Mouse (Mus musculus) macrophage (primary cell): ENCODE measurements around the gene Nomo1. TPM values are rescaled to one million over a fixed set of nuclear protein-coding genes. Genes with fewer than 3 reads are reported as not detected.

Experiments
- H3K27ac ChIP-seq: fragments of 350-480 bp; formaldehyde crosslinking; 2 replicates; pipeline ENCODE4 v1.9.0; 2021
- H3K36me3 ChIP-seq: fragments of 350-480 bp; formaldehyde crosslinking; 2 replicates; pipeline ENCODE4 v1.9.0; 2021; ENCODE audit errors: inconsistent target
- H3K4me3 ChIP-seq: fragments of 350-480 bp; formaldehyde crosslinking; 2 replicates; pipeline ENCODE4 v1.9.0; 2021; ENCODE audit errors: inconsistent target
- H3K79me2 ChIP-seq: fragments of 350-480 bp; formaldehyde crosslinking; 2 replicates; pipeline ENCODE4 v1.9.0; 2021; ENCODE audit errors: inconsistent target
- WGBS: methylation state at CpG from one replicate; pipeline ENCODE4 v1.1.7; 2026; ENCODE audit warnings: inconsistent platforms; ENCODE audit not compliant: missing documents; 5-methylcytosine and 5-hydroxymethylcytosine counted together
- polyA plus RNA-seq: library from polyadenylated mRNA; stranded (reverse); fragments of 250-400 nt; gene quantifications from 3 replicates; pipeline ENCODE4 v1.2.4, GENCODE M21; 2018; ENCODE audit warnings: inconsistent platforms

The Nomo1 gene
- polyA plus RNA-seq, 1 experiment from 2014 or later, result 19.6 TPM

DNA sequence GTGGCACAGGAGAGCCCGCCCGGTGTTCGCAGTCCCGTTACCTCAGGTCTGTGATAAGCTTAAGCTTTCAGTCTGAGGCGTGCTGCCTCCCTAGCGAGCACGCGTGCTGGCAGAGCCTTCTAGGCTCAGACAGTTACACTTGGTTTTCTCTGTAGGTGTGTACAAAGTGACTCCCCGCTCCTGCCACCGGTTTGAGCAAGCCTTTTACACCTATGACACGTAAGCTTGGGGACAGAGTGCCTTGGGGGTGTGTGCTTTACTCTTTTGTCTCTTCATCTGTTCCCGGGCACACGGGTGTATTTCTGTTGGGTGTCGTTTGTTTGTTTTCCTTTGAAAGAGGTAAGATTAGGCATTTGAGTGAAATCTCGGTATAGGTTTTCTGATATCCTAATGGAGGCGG is 28.1 kb downstream of the Nomo1 start:
- no peak overlapping the region for H3K27ac ChIP-seq
- WGBS, result 93% methylated on average over 16 of the region's 16 CpGs
- H3K4me3 ChIP-seq, result no peak overlapping the region
- H3K79me2 ChIP-seq, result no peaks in the 10 kb centered on the region
- peaks cover 16% of the 10 kb centered on the region; the same call in 1 of the 2 replicates for H3K36me3 ChIP-seq

DNA sequence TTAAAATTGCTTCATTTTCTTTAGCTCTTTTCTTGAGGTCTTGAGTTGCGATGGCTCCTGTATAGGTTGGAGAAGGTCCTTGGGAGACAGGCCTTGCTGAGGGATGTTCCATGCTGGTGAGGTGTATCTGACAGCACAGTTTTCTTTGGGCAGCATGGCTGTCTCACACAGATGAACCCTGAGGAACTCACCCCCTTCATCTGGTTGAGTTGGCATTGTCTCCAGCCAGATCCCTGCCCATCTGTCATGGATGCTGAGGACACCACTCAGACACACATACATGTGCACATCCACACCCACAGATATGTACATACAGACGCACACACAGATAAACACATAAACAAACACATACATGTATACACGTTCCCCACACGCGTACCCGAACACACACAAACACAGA is 29.8 kb downstream of the Nomo1 start:
- Histone ChIP-seq H3K79me2 (no peaks in the 10 kb centered on the region), H3K4me3 (no peak overlapping the region), H3K27ac (no peak overlapping the region), H3K36me3 (peaks cover 22% of the 10 kb centered on the region; the same call in 1 of the 2 replicates)
- WGBS, result 96% methylated on average over 6 of the region's 6 CpGs

GRCm38 (mm10) chr7:46068831-46069230 is 35.3 kb downstream of the Nomo1 start:
- Histone ChIP-seq H3K4me3 (no peak overlapping the region), H3K27ac (no peak overlapping the region), H3K79me2 (no peaks in the 10 kb centered on the region), H3K36me3 (peaks cover 55% of the 10 kb centered on the region; the same call in 1 of the 2 replicates)
- 97% methylated on average over 8 of the region's 8 CpGs for WGBS

DNA sequence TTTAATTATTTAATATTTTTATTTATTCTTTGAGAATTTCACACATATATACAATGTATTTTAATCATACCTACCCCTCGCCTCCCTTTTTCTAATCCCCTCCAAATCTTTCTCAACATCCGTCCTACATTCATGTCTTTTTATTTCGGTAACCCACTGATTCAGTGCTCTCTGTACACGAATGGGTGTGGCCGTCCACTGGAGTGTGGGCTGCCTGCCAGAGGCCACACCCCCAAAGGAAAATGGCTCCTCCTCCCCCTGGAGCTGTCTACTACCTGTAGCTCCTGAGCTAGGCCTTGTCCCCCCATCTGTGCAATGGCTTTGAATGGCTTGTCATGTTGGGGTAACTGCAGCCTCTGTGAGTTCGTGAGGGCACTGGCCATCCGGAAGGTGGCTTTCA is 43.3 kb downstream of the Nomo1 start:
- H3K79me2 ChIP-seq, result no peaks in the 10 kb centered on the region
- no peak overlapping the region for H3K27ac ChIP-seq
- peaks cover 51% of the 10 kb centered on the region for H3K36me3 ChIP-seq
- 91% methylated on average over 7 of the region's 7 CpGs for WGBS
- H3K4me3 ChIP-seq, result no peak overlapping the region

GRCm38 (mm10) chr7:46077675-46078074 is 44.2 kb downstream of the Nomo1 start:
- Histone ChIP-seq H3K36me3 (peaks cover 51% of the 10 kb centered on the region), H3K4me3 (no peak overlapping the region), H3K27ac (no peak overlapping the region), H3K79me2 (no peaks in the 10 kb centered on the region)
- WGBS, result 94% methylated on average over 12 of the region's 12 CpGs

DNA sequence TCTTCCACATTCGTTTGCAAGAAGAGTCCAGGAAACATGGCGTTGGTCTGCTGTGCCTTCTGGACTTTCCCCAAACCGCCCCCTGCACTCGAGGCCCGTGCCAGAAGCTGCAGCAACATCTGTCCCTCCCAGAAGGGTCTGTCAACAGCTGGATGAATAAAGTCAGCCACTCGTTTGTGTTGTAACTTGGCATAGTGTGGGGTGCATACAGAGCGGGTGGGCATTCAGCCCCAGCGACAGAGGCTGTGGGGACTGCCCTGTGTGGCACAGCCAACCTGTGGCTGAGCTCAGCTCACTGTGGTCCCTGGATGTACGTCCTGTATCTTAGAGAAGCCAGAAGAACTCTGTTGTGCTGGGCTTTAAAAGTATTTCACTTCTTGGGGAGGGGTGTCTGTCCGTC is 50.5 kb downstream of the Nomo1 start:
- 86% methylated on average over 10 of the region's 10 CpGs for WGBS
- H3K79me2 ChIP-seq, result no peaks in the 10 kb centered on the region
- H3K27ac ChIP-seq, result no peak overlapping the region
- no peak overlapping the region for H3K4me3 ChIP-seq
- H3K36me3 ChIP-seq, result peaks cover 50% of the 10 kb centered on the region

DNA sequence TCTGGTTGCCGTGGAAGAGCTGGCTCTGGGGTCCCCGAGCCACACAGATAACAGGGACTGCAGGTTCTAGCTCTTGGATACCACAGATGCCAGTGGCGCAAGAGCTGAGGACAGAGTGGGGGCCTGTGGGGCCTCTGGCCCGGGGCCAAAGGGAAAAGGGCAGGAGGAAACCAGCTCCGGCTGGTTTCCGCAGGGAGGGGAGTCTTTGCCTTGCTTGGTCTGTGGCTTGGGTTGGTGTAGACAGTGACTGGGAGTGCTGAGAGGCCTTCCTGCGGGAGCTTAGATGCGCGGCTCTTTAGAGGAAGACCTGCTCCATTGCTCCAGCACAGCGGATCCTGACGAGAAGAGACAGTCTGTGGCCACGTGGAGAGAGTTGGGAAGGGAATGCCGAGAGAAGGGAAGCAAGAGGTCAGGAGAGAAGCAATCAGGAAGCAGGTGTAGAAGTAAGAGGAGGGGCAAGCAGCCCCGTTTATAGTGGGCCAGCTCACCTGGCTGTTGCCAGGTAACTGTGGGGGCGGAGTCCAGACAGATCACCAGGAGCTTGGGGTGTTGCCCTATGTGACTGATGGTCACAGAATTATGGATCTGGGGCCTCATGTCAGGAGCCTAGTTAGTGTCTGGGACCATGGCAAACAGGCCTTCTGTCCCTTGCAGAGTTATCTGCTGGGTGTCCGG is 51.5 kb downstream of the Nomo1 start:
- Histone ChIP-seq H3K4me3 (no peak overlapping the region), H3K36me3 (peaks cover 41% of the 10 kb centered on the region), H3K27ac (no peak overlapping the region), H3K79me2 (no peaks in the 10 kb centered on the region)
- WGBS, result 64% methylated on average over 16 of the region's 16 CpGs

DNA sequence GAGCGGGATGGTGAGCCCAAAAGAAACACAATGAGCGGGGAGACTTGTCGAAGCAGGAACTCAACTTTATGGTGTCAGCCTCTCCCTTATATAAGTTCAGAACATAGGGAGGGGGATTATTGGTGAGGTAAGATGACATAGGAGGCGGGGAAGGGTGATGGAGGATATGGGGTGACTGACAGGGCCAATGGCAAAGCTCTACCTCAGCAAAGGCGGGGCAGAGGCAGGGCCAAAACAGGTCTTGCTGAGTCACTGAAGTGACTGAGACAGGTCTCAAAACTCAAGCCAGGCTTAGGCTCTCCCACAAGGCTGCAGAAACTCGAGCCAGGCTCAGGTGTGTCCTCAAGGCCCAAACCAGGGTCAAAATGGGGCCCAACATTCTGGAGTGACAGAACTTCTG is 52.9 kb downstream of the Nomo1 start:
- Histone ChIP-seq H3K4me3 (no peak overlapping the region), H3K79me2 (no peaks in the 10 kb centered on the region), H3K27ac (no peak overlapping the region), H3K36me3 (peaks cover 27% of the 10 kb centered on the region)
- WGBS, result 90% methylated on average over 6 of the region's 6 CpGs

GRCm38 (mm10) chr7:46088241-46088640 is 54.7 kb downstream of the Nomo1 start:
- Histone ChIP-seq H3K27ac (no peak overlapping the region), H3K36me3 (peaks cover 9% of the 10 kb centered on the region; the same call in 1 of the 2 replicates), H3K79me2 (no peaks in the 10 kb centered on the region), H3K4me3 (no peak overlapping the region)
- 8% methylated on average over 6 of the region's 6 CpGs for WGBS

DNA sequence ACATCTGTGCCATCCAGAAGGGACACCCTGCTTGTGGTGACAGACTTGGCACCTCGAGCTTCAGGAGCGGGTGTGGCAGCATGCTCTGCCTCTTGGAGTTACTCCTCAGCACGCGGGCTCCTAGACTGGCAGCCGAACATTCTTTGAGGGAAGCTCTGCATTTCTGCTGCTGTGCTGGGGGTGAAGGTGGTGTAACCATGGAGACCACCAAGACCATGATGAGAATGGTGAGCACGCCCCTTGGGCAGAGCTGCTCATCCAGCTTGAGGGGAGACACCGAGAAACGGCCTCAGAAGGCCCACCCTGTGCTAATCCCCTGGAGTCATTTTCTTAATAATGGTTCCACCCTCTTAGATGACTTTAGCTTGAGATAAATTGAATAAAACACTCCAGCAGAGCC is 59.3 kb downstream of the Nomo1 start:
- 75% methylated on average over 8 of the region's 8 CpGs for WGBS
- H3K4me3 ChIP-seq, result no peak overlapping the region
- H3K27ac ChIP-seq, result no peak overlapping the region
- H3K36me3 ChIP-seq, result no peaks in the 10 kb centered on the region
- no peaks in the 10 kb centered on the region for H3K79me2 ChIP-seq

DNA sequence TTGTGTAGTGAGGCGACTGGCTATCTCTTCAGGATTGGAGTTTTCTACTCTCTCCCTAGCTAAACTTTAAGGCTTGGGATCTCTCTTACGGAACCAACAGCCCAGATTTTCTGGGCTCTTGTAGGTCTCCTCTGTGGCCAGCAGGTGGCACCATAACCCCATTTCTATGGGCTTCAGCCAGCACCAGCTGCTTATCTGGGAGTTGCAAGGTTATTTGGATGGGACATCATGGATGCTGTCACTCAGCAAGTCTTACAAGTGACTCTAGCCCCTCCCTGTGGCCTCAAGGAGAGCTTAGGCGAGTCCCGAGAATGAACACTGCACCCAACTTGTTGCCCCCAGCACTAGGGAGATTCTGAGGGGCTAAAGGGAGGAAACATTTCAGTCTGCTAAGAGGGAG is 62.6 kb downstream of the Nomo1 start:
- Histone ChIP-seq H3K79me2 (no peaks in the 10 kb centered on the region), H3K36me3 (no peaks in the 10 kb centered on the region), H3K4me3 (no peak overlapping the region), H3K27ac (no peak overlapping the region)
- 3% methylated on average over 4 of the region's 4 CpGs for WGBS

DNA sequence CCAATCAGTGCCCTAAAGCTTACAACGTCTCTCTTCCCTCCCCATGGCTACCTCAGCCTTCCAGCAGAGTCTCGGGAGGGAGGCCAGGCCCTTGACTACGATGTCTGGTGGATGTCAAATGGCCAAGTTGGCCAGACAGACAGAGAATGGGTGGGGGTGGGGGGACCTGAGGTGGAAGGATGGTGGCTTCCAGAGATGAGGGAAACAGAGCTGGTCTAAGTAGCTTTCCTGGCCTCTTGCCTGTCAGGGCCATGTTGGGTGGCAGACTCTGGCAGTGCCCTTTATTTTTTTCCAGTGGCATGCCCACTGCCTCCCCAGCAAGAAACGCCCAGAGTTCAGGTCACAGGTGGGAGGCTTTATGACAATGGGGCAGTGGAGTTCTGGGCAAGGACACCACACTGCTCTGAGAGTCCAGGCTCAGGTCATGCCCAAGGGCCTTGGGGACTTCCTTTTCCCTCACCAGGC is 63.9 kb downstream of the Nomo1 start:
- 92% methylated on average over 4 of the region's 4 CpGs for WGBS
- Histone ChIP-seq H3K79me2 (no peaks in the 10 kb centered on the region), H3K4me3 (no peak overlapping the region), H3K27ac (no peak overlapping the region), H3K36me3 (no peaks in the 10 kb centered on the region)

DNA sequence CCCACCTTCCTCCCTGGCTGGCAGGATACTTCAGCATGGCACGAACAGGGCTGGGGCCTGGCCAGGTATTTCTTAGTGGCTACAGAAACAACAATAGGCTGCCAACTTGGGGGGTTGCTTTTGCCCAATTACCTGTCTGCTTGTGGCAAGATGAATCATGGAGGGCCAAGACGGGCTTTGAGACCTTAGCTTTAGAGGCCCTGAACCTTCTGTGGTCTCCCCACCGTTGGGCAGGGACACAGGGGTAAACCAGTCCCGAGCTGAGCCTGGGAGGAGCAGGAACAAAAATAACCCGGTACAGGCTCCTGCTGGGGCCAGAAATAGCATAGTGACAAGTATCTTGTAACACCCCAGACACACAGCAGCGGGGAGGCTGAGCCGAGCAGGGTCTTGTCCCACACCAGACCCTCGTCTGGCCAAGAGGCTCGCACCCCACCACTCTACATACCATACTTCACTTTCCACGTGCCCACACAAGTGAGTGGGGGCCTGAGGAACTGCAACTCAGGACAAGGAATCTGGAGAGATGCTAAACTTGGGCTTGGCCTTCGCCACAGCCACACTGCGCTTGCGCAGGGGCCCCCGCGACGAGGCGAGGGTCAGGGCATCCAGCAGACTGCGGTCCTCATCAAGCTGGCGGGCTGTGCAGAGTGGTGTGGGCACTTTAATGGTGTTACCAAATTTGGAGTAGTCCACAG is 64.9 kb downstream of the Nomo1 start:
- WGBS, result 87% methylated on average over 13 of the region's 19 CpGs

DNA sequence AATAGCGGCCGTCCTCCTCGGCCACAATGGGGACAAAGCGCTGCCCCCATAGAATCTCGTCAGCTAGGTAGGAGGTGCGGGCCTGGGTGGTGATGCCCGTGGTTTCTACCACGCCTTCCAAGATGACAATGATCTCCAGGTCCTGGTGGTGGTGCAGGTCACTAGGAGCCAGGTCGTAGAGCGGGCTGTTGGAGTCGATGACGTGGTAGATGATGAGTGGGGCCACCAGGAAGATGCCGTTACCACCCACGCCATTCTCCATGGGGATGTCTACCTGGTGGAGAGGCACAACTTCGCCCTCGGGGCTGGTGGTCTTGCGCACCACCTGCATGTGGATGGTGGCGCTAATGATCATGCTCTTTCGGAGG is 65.4 kb downstream of the Nomo1 start:
- no peaks in the 10 kb centered on the region for H3K36me3 ChIP-seq
- no peak overlapping the region for H3K4me3 ChIP-seq
- WGBS, result 93% methylated on average over 19 of the region's 19 CpGs
- H3K27ac ChIP-seq, result no peak overlapping the region
- no peaks in the 10 kb centered on the region for H3K79me2 ChIP-seq

More for the DNA sequence above, 64.9 kb downstream of the Nomo1 start:
- Histone ChIP-seq H3K36me3 (no peaks in the 10 kb centered on the region), H3K4me3 (no peak overlapping the region), H3K27ac (no peak overlapping the region), H3K79me2 (no peaks in the 10 kb centered on the region)

DNA sequence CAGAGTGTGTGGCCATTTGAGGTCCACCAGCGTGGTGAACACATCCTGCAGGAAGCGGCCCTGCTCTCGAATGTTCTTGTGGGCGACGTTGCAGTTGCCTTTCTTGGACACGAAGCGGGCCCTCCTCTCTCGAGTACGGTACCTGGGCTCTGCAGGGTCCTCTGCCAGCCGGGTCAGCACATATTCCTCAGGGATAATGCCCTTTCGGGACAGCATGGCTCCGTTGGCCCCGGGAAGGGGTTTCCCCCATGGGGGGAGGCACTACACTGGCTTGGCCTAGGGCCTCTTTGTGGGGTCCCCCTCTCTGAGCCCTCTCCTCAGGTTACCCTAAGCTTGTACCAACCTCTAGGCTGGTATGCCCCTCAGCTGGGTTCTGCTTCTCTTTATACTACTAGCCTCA is 66.2 kb downstream of the Nomo1 start:
- no peak overlapping the region for H3K4me3 ChIP-seq
- H3K36me3 ChIP-seq, result no peaks in the 10 kb centered on the region
- no peak overlapping the region for H3K27ac ChIP-seq
- 48% methylated on average over 13 of the region's 13 CpGs for WGBS
- no peaks in the 10 kb centered on the region for H3K79me2 ChIP-seq
